Mouse (Mus musculus): ENCODE data around the gene Cacna1c.
A peak's percentile ranks its signal among the peaks of the same experiment; 100 is the strongest.

Cacna1c gene

DNA sequence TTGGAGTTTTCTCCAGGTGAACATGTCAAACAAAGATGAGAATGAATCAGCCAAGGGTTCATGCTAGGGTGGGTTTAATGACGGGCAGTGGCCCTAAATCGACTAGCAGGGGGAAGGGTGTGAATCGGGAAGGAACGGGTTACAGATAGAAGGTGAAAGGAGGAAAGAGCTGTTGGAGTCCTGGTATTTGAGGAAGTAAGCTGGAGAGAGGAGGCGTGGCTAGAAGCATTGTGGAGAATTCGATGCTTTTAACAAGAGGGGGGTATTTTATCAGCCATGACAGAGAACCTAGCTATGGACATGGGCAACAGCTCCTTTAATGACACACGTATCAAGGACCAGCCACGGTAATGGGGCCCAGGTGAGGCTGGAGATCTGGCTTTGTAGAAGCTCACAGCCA lies 417.0 kb downstream of the Cacna1c start:
- no peak for DNase-seq

DNA sequence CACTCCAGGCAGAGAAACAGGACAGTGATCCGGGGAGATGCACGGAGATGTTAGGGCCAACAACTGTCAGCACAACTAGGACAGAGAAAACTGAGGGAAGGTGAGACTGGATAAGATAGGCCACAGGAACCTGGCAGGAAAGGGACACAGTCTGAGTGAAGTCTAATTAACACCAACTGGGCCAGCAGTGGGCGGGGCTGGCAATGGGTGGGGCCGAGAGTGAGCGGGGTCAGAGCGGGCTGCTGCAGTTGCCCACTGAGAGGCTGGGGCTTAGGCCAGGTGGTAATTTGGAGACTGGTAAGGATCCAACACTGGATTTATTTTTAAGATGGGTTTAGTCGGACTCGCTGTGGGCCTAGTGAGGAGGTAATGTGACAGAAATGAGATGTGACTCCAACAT lies 418.8 kb downstream of the Cacna1c start:
- DNase-seq: peak in 1 of 2 experiments; percentile 14

DNA sequence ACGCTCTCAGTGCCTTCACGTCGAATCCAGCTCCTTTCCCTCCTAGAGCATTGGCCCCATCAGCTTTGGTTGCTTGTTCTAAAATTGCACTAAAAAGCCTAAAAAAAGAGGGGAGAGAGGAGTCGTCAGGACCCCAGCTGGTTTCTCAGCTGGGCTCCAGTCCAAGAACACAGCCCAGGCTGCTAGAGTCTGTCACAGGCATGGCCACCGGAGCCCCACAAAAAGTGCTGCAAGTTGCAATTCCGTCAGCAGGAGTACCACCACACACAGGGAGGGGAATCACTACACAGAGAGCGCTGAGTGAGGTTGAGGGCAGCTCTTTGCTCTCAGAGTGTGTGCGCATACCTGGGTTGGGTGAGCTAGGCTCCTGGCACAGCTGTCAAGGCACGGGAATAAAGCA lies 419.8 kb downstream of the Cacna1c start:
- DNase-seq: no peak

DNA sequence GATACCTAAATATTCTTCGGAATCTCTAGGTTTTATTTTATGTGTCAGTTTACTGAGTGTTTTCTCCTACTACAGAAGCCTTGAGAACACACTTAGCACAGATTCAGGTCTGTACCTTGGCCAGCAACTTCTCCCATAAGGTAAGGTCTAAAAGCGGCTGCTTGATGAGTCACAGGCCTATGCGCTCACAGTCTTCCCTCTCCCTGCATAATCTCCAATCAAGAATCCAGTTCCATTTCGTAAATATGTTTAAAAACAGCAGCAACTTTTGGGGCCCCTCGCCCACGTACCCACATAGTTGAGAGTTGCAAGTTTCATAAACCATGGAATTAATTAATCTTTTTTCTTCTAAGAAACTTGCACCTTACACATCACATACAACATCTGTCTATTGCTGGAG lies 423.6 kb downstream of the Cacna1c start:
- no peak for DNase-seq

DNA sequence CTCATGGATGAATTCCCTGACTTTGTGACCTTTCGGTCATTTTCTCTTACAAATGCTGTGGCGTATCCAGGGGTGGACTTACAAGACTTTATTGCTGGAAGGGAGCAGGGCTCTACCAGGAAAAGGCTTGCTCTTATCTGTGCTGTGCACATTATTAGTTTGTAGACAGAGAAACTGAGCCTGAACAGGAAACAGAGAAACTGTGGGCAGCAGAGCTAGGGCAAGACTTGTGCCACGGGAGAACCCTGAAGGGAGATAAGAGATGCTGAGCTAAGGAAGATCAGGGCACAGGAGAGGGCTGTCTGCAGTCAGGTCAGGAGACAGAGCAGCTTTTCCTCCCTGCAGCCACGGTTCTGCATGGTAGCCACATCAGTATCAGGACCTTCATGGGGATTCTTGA lies 425.1 kb downstream of the Cacna1c start:
- DNase-seq: no peak

DNA sequence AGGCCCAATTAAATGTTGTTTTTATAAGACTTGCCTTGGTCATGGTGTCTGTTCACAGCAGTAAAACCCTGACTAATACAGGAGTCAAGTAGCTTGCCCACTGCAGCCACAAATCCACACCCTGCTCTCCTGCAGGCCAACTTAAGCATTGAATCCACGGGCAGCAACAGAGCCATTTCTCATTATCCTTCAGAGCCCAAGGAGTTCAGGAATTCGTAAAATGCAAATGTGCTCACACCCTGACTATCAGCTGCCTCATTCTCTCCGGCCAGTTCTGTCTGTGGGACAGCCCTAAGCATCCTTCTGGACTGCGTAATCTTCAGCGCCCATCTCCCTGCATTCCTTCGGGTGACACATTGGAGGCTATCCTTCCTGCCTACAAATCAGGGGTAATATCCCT lies 425.8 kb downstream of the Cacna1c start:
- DNase-seq: no peak

DNA sequence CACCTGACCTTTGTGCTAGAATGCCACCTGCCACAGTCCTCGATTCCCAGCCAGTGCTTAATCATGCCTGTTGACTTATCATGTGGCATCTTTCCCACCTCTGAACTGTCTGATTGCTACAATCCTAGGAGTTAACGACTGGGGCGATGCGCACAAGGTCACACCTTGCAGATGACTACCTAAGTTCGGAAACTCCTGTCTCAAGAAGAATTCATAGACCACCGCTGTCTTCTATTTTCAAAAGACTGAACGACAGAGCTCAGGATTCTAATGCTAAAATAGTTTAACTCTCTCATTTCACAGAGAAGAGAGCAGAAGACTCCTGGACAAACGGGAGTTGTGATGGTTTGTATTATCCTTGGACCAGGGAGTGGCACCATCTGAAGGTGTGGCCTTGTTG lies 426.4 kb downstream of the Cacna1c start:
- no peak for DNase-seq

DNA sequence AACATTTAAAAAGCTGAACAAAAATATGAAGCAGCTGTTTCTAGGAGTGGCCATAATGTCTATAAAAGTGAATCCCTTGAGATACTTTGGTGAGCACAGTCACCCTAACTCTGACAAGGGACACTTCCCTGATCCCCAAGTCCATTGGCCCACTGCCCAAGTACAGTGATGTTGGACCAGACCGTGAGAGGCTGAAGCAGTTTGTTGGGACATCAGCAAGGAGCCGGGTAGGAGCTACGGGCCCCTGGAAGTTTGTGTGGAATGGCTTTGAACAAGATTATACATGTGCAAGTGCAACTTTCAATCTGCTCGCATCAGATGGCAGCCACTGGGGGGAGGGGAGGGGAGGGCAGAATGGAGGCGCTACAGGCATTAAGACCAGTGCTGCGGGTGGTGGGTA lies 428.5 kb downstream of the Cacna1c start:
- no peak for DNase-seq

DNA sequence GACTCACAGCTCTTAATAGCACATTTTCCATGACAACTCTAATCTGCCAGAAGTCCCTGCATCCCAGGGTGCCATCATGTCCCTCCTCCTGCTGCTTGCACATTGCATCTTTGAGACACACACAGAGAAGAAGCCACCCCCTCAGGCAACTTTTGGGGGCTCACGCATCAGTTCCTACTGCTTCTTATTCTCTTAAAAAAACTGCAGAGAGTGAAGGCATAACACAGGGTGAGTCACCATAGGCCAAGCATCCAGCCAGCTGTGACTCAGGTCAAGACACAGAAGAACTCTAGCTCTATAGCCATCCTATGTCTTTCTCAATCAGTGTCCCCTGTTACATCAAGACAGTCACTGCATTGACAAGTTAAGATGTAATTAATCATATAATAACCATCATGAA lies 431.0 kb downstream of the Cacna1c start:
- no peak for DNase-seq

DNA sequence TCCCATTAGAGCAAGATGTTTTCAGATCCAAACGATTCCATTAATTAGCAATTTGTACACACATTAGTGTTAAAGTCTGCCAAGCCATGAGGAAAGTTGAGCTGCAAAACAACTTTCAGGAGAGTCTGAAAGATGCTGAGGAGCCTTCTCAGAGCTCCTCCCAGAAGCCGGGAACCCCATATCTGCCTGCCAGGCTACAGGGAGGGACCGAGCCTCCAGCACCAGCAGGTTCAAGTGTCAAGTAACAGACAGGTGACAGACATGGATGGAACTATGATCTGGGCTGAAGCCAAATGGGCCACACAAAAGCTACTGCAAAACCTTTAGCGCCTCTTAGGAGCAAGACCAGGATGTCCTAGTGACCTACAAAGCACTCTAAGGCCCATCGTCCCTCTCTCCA lies 437.2 kb downstream of the Cacna1c start:
- DNase-seq: no peak

DNA sequence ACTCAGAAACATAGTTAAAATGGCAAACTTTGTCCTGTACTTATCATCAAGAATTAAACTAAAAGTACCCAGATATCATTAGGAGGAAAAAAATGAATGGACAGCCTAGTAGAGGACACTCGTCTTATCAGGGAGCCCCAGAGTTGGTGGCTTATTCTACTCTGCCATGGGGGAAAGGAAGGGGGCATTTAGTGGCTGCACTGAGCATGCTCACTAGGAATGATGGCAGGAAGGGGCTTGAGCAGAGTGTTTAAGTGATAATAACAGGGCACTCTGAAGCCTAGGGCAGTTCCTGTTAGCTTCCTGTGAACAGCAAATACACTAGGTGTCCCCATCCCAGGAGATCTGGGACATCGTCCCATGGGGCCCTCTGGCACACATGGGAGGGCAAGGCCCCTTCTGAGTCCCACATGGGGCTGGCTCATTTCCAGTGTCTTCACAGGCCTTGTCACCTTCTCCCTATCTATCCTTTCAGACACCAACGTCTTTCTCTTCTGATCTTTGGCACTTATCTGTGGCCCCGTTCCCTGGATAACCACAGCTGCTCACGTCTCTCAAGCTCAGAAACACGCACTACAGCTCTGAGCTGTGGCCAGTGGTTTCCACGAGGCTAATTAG lies 437.8 kb downstream of the Cacna1c start:
- no peak for DNase-seq

DNA sequence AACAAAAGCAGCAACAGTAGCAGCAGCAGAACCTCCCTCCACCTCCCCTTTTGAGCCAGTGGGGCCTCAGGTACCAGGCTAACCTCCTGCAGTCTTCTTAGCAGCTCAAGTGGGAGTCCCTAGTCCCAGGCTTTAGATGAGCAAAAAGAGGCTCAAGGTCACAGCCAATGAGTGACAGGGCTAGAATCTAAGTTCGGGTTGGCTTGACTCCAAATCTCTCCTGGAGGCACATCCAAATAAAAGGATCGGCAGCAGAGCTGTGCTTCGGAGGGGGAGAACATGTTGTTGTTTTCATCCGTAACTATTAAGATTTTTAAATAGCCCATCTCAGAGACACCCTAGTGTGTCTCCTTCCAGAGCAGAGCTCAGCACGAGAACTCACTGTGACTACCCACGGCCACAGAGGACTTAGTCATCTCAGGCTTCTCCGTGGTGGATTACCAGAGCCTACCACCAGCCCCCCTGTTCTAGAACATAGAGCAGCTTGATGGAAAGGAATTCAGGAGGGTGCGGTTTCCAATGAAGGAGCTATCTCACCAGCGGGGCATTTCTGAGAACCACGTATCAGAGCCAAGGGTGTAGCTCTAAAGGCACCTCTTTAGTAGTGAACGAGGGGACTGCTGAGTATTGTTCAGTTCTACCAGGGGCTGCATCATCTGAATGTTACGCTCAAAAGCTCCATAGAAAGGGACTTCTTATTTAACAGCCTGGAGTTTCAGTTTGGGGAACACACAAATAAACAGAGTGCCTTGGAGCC lies 438.5 kb downstream of the Cacna1c start:
- DNase-seq: no peak

DNA sequence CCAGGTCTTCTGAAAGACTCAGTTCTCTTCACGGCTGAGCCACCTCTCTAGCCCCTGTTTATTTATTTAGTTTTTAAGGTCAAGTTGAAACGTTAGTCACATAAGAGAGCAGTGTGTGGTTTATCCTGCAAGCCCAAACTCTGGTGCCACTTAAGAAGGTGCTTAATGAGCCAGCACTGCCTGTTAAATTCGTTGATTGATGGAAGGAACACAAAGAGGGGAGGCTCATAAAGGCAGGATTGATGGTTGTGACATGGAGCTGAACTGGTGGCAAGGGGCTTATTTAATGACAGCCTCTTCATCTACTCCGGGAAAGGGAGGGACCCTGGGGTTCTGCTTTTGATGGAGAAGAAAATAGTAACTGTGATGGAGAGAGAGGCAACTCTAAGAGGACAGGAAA lies 439.7 kb downstream of the Cacna1c start:
- no peak for DNase-seq

DNA sequence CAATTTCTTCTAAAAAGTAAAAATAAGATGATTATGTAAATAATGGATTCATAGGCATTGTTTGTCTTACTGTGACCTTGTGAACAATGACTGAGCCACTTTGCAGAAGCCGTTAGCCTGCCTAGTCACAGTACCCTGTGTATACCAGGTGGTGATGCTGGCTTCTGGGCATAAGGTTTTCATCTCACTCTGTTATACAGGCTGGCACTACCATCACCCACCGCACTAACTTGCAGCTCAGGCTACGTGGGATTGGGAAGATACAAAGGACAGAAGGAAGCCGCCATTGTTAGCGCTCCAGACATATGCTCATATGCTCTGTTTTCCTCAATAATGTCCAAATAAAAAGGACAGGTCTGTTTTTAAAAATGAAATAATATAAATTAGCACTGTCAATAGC lies 440.4 kb downstream of the Cacna1c start:
- no peak for DNase-seq

DNA sequence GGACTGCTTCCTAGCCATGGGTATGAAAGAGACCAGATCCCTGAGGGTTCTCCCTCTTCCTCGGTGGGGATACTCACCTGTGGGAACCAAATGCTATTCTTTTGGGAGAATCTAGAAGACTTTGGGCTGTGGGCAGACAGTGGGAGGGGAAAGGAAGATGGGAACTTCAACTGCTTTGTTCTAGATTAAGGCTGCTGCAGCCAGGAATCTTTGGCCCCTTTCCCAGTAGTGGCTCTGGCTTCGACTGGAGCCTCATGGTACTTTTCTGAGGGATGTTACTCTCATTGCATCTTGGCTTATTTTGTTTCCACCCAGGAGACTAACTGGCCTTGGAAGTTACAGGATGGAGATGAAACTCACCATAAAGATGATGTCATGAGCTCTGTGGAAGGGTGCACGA lies 441.8 kb downstream of the Cacna1c start:
- peak in 1 of 2 experiments; percentile 8 for DNase-seq

DNA sequence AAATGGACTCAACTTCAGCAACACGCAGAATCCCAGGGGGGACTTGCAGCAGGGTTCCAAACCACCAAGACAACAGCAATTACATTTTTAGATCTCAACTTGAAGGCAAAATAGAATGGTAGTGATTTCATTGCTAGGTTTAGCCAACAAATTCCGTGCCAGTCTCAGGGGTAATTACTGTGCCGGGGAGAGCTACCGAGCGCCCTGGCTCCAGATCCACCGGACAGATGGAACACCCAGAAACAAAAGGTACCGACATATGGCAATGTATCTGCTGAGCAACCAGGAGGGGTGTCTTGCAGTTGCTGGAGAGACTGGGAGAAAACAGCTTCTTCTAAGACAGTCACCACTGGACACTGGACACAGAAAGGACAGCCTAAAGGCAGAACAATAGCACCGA lies 442.4 kb downstream of the Cacna1c start:
- DNase-seq: no peak

DNA sequence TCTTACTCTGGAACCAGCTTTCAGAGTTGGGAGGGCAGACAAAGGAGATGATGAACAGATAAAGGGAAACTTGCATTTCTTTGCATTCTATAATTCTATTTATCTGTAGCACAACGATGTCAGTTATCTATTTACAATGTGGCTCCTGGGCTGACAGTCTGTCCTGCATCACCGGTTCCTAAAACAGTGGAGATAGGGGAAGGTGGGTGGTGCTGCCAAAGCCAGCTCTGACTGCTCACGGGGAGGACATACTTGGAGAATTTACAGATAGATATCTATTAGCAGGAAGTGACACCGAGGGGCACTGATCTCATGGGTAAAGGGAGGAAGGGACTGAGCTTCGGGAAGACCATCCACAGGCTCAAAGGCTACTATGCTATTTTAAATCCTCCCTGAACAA lies 443.2 kb downstream of the Cacna1c start:
- no peak for DNase-seq

DNA sequence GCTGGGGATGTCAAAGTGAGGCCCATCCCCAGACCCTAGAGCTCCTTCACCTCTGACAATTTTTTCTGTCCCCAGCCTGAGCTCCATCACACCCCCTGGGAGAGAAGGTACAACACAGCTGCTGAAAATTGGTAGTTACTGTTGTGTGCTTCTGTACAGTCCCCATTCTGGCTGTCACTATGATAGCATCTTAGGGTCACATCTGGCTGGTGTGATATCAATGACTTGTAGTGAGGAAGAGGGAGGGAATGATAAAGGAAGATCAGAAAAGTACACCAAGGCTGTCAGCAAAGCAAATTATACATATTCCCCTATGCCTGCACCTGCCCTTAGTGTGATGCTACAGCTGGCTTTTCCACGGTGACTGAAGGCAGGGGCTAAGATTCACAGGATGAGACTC lies 446.9 kb downstream of the Cacna1c start:
- DNase-seq: no peak

DNA sequence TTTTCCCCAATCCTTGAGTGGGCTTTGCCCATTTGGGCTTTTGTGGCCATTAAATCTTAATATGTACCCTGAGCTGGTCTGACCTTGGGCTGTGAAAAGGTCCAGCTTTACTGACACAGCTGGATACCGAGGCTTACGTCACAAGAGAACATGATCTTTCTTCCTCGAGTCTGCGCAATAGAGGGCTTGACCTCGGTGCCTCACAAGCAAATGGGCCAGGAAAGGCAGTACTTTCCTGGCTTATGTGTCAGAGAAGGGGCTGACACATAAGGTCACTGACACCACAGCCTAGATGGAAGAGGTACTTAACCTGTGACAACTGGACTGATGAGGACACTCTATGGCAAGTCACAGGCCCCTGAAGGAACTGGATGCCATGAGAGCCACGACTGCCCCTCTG lies 453.5 kb downstream of the Cacna1c start:
- no peak for DNase-seq

DNA sequence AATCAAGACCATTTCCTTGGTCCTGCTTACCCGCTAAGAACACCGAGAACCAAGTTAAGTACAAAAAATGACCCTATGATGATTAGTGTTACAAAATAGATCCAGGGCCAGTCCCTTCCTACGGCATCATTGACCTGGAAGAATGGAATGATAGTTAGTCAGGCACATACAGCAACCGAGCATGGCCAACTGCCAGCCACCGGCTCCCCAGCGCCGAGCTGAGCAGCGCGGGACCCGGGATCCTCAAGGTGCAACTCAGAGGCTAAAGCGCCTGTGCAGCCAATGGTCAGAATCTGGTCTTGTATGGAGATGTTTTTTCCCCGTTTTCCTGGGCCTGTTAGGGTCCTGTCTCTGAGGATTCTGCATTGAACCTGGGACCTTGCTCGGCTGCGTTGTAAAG lies 454.4 kb downstream of the Cacna1c start:
- DNase-seq: no peak

DNA sequence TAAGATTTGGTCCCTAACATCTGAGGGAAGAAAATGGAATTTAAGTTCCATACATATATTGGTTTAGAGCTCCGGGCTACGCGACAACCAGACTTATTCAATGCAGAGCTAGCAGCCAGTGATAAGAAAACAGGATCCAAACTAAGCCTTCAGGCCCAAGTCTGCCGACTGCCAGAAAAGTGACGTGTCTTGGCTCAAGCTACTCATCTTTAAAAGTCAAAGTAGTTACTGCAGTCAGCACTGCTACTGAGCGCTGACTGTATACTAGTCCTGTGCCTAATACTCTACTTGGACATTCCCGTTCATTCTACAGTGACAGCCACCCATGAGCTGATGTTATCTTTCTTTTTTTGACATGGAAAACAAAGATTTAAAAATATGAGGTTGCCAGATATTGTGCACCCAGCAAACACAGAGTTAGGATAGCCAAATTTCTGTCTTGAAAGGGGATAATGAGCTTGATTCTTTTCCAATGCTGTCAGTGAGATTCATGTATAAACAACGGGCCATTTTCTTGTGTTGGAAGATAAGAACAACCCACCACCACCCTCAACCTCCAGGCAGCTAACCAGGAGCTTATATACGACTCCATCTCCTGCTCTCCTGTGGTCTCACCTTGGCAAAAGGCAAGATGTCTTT lies 456.1 kb downstream of the Cacna1c start:
- peak; percentile 39 to 48 for DNase-seq

DNA sequence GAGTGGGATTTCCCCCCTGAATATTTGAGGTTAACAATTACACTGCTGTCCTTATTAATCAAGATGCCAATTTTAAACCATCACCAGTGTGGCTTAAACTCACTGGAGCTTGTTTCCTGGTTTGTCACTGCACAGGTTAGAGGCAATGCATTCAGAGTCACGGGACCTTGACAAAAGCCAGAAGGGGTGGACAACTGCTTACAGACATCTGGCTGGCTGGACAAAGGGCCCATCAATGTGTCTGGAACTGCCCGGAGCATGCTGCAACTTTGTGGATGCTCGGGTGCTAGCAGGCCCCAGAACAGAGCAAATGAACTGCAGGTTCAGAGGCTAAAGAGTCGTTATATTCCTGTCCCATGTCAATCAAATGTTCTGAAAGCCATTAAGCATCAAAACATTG lies 456.9 kb downstream of the Cacna1c start:
- DNase-seq: no peak

DNA sequence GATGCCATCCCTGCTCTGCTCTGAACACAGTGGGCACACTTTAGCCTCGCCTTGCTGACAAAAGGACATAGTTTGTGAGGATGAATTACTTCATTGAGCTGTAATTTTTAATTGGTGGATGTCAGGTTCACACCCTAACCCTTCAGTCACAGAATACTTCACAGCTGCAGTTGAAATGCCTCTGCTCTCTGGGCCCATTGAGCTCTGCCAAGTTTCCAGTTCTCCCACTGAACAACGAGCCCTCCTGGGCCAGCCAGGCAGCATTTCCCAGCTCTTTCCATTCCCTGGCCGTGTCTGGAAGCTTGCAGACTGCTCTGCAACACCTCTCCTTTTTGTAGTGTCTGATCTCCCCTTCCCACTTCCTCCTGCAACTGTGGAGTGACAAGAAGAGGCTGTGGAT lies 457.6 kb downstream of the Cacna1c start:
- DNase-seq: no peak

DNA sequence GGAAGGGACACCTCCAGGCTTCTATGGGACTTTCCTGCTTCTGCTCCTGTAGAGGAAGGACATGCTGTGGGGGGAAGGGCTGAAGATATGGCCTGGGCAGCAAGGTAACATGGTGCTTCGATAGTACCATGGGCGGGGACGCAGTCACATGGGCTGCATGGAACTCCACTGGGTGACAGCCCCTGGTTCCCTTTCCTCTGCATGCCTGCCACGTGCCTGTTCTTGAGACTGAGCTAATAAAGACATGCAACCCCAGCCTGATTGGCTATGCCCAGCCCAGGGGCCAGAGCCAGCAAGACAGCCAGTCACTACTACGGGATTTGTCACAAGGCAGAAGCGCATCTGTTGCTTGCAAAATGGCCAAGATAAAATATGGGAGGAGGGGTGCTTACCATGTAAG lies 459.1 kb downstream of the Cacna1c start:
- no peak for DNase-seq

DNA sequence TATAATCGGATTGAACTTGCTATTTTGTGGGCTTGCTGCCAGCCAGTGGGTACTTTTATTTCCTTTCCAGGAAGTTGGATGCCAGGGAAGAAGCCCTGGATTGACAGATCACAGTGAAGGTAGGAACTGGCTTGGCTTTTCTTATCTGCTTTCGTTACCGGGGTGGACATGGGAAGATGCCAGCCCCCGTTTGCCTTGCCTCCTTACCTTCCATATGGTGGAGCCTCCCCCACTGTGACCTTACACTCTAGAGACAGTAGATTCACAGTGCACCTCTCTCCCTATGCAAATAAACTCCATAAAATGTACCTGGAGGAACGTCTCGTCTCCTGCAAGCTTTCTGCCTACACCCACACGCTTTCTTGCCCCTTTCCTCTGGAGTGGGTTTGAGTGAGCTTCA lies 459.7 kb downstream of the Cacna1c start:
- DNase-seq: no peak
